Mouse (Mus musculus) neural tube, embryonic 14.5 days (tissue): Measurements from ENCODE around the gene BC035044. TPM values are rescaled to one million over a fixed set of nuclear protein-coding genes. Genes with fewer than 3 reads are reported as not detected.
A peak's percentile ranks its signal among the peaks of the same experiment; 100 is the strongest.
"Not testable (repeated sequence)": the region's sequence is repeated elsewhere in the genome, so short reads cannot be mapped to it uniquely, and the experiment has no call there.

ENCODE experiments used
- ATAC-seq: fragments of 200-750 bp; cut with Nextera tagmentation; 2 replicates; pipeline ENCODE4 v1.8.0; 2017; ENCODE audit warnings: low read depth, mild to moderate bottlenecking, moderate TSS enrichment, moderate library complexity
- H3K27ac ChIP-seq: fragments of 300-500 bp; sonication (generic); 2 replicates; pipeline ENCODE4 v1.5.1; 2014; ENCODE audit warnings: low read depth, mild to moderate bottlenecking, control low read depth, low read length, moderate library complexity, mixed read lengths
- H3K27me3 ChIP-seq: fragments of 300-500 bp; sonication (generic); 2 replicates; pipeline ENCODE4 v1.6.1; 2014; ENCODE audit warnings: low read length; ENCODE audit not compliant: control insufficient read depth, insufficient read depth
- H3K36me3 ChIP-seq: fragments of 300-500 bp; sonication (generic); 2 replicates; pipeline ENCODE4 v1.6.1; 2014; ENCODE audit warnings: low read length, mixed read lengths; ENCODE audit not compliant: control insufficient read depth, insufficient read depth
- H3K4me1 ChIP-seq: fragments of 300-500 bp; sonication (generic); 2 replicates; pipeline ENCODE4 v1.6.1; 2014; ENCODE audit warnings: low read length; ENCODE audit not compliant: control insufficient read depth, insufficient read depth
- H3K4me2 ChIP-seq: fragments of 300-500 bp; sonication (generic); 2 replicates; pipeline ENCODE4 v1.6.1; 2014; ENCODE audit warnings: mild to moderate bottlenecking, low read depth, low read length, control low read depth
- H3K4me3 ChIP-seq: fragments of 300-500 bp; sonication (generic); 2 replicates; pipeline ENCODE4 v1.5.1; 2014; ENCODE audit warnings: low read depth, low read length, control low read depth, mixed read lengths
- H3K9ac ChIP-seq: fragments of 300-500 bp; sonication (generic); replicated peaks from 2 replicates; pipeline ENCODE4 v1.6.1; 2014; ENCODE audit warnings: low read depth, mild to moderate bottlenecking, control low read depth, low read length, mixed read lengths
- H3K9me3 ChIP-seq: fragments of 300-500 bp; sonication (generic); 2 replicates; pipeline ENCODE4 v1.6.1; 2016; ENCODE audit warnings: low read length; ENCODE audit not compliant: control insufficient read depth
- WGBS: fragments of 180-500 bp; shearing (Covaris S2); extraction: QIAGEN DNeasy Blood & Tissue Kit; methylation state at CpG from one replicate; pipeline ENCODE4 v1.1.7; 2014; 5-methylcytosine and 5-hydroxymethylcytosine counted together
- polyA plus RNA-seq: library from polyadenylated mRNA; unstranded; fragments of >200 nt; fragmentation: Nextera tagmentation; extraction: Ambion mirVana; gene quantifications from 2 replicates; pipeline ENCODE4 v1.2.1, GENCODE M21; 2014

The BC035044 gene
- polyA plus RNA-seq, 1 experiment from 2014 or later, result 0.50 TPM

- Histone ChIP-seq H3K9me3 (no peaks in the 10 kb centered on the region), H3K27me3 (no peaks in the 10 kb centered on the region), H3K4me2 (no peak overlapping the region), H3K9ac (no peak overlapping the region), H3K4me1 (no peaks in the 10 kb centered on the region), H3K36me3 (no peaks in the 10 kb centered on the region), H3K4me3 (no peak overlapping the region), H3K27ac (no peak overlapping the region)
- 85% methylated on average over 3 of the region's 3 CpGs for WGBS
- ATAC-seq, result no peak
Observed at GRCm38 (mm10) chr6:128895404-128896001, 4.6 kb upstream of the BC035044 start.

- no peaks in the 10 kb centered on the region for H3K36me3 ChIP-seq
- no peak overlapping the region for H3K4me3 ChIP-seq
- no peaks in the 10 kb centered on the region for H3K27me3 ChIP-seq
- H3K4me1 ChIP-seq, result no peaks in the 10 kb centered on the region
- no peak overlapping the region for H3K9ac ChIP-seq
- no peaks in the 10 kb centered on the region for H3K9me3 ChIP-seq
- H3K4me2 ChIP-seq, result no peak overlapping the region
- 84% methylated on average over 5 of the region's 5 CpGs for WGBS
- ATAC-seq, result no peak
- no peak overlapping the region for H3K27ac ChIP-seq
Observed at GRCm38 (mm10) chr6:128888834-128889233, 2.1 kb downstream of the BC035044 start.

GRCm38 (mm10) chr6:128887091-128887790 lies 3.7 kb downstream of the BC035044 start, which contains the start of gene Clec2i:
Gene Clec2i, plus strand, starts transcription at chr6:128887588.
- ATAC-seq, H3K27me3 ChIP-seq: not testable (repeated sequence)
- 88% methylated on average over 6 of the region's 6 CpGs for WGBS

GRCm38 (mm10) chr6:128871910-128872610 lies 18.9 kb downstream of the BC035044 start:
- Histone ChIP-seq H3K36me3 (no peaks in the 10 kb centered on the region), H3K9me3 (no peaks in the 10 kb centered on the region), H3K27me3 (no peaks in the 10 kb centered on the region), H3K4me1 (no peaks in the 10 kb centered on the region), H3K9ac (no peak overlapping the region), H3K27ac (no peak overlapping the region), H3K4me3 (no peak overlapping the region), H3K4me2 (no peak overlapping the region)
- WGBS, result 94% methylated on average over 1 of the region's 1 CpGs
- ATAC-seq, result no peak

More at GRCm38 (mm10) chr6:128887091-128887790, 3.7 kb downstream of the BC035044 start, which contains the start of gene Clec2i:
- H3K9ac ChIP-seq, H3K36me3 ChIP-seq, H3K4me3 ChIP-seq, H3K4me2 ChIP-seq, H3K27ac ChIP-seq, H3K4me1 ChIP-seq, H3K9me3 ChIP-seq: not testable (repeated sequence)

- H3K4me1 ChIP-seq, result no peaks in the 10 kb centered on the region
- ATAC-seq, result no peak
- 7% methylated on average over 3 of the region's 3 CpGs for WGBS
Observed at GRCm38 (mm10) chr6:128868861-128869260, 22.1 kb downstream of the BC035044 start.

GRCm38 (mm10) chr6:128857976-128858375 lies 33.0 kb downstream of the BC035044 start:
- Histone ChIP-seq H3K27ac (no peak overlapping the region), H3K4me1 (no peaks in the 10 kb centered on the region), H3K27me3 (no peaks in the 10 kb centered on the region), H3K4me2 (no peak overlapping the region), H3K9me3 (no peaks in the 10 kb centered on the region), H3K36me3 (no peaks in the 10 kb centered on the region), H3K9ac (no peak overlapping the region), H3K4me3 (no peak overlapping the region)
- ATAC-seq, result no peak
- 85% methylated on average over 2 of the region's 2 CpGs for WGBS

More at GRCm38 (mm10) chr6:128868861-128869260, 22.1 kb downstream of the BC035044 start:
- no peaks in the 10 kb centered on the region for H3K27me3 ChIP-seq
- H3K36me3 ChIP-seq, result no peaks in the 10 kb centered on the region
- H3K4me2 ChIP-seq, result no peak overlapping the region
- no peak overlapping the region for H3K9ac ChIP-seq
- no peak overlapping the region for H3K4me3 ChIP-seq
- H3K9me3 ChIP-seq, result no peaks in the 10 kb centered on the region
- no peak overlapping the region for H3K27ac ChIP-seq

- Histone ChIP-seq H3K4me3 (no peak overlapping the region), H3K9me3 (no peaks in the 10 kb centered on the region), H3K4me1 (no peaks in the 10 kb centered on the region), H3K4me2 (no peak overlapping the region), H3K9ac (no peak overlapping the region), H3K27me3 (no peaks in the 10 kb centered on the region), H3K27ac (no peak overlapping the region), H3K36me3 (no peaks in the 10 kb centered on the region)
- WGBS, result 53% methylated on average over 5 of the region's 5 CpGs
- peak; percentile 62; the same call in 1 of the 2 replicates for ATAC-seq
Observed at GRCm38 (mm10) chr6:128856250-128856649, 34.7 kb downstream of the BC035044 start.

GRCm38 (mm10) chr6:128855477-128855876 lies 35.4 kb downstream of the BC035044 start:
- no peak for ATAC-seq
- no peak overlapping the region for H3K4me3 ChIP-seq
- no peaks in the 10 kb centered on the region for H3K9me3 ChIP-seq
- H3K36me3 ChIP-seq, result no peaks in the 10 kb centered on the region
- no peak overlapping the region for H3K4me2 ChIP-seq
- no peaks in the 10 kb centered on the region for H3K27me3 ChIP-seq
- no peak overlapping the region for H3K9ac ChIP-seq
- no peaks in the 10 kb centered on the region for H3K4me1 ChIP-seq
- no peak overlapping the region for H3K27ac ChIP-seq
- 87% methylated on average over 1 of the region's 1 CpGs for WGBS

- Histone ChIP-seq H3K9me3 (no peaks in the 10 kb centered on the region), H3K4me2 (no peak overlapping the region), H3K27ac (no peak overlapping the region), H3K36me3 (no peaks in the 10 kb centered on the region), H3K4me3 (no peak overlapping the region), H3K27me3 (no peaks in the 10 kb centered on the region), H3K4me1 (no peaks in the 10 kb centered on the region), H3K9ac (no peak overlapping the region)
- ATAC-seq, result no peak
- WGBS, result 97% methylated on average over 3 of the region's 3 CpGs
Observed at GRCm38 (mm10) chr6:128854895-128855294, 36.0 kb downstream of the BC035044 start.
